8 mouse cellular contexts compared by ENCODE assay signal in the genomic region with DNA sequence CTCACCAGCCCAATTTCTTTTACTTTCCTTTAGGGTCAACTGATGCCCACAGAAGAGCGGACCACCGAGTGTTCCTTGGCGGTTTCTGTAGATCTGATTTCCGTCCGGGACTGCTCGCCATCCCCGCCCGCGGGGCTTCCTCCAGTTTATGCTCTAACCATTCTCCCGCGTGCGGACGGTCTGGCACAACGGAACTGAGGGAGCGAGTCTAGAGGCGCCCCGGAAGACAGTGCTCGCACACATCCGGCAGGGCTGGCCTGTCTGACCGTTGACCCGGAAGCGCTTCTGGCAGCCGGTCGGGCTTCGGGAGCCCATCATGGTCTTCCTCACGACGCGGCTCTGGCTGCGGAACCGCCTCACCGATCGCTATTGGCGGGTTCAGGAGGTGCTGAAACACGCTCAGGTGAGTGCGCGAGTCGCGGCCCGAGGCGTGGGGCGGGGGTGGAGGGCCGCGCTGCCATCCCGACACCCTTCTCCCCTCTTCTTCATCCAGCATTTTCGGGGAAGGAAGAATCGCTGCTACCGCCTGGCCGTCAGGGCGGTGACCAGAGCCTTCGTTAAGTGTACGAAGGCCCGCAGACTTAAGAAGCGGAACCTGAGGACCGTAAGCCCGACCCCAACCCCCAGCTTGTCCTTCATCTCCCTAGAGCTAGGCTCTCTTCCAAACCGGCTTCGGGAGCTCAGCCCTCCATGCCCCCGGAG. TPM values are rescaled to one million over a fixed set of nuclear protein-coding genes. Genes with fewer than 3 reads are reported as not detected.
DNase-seq lines count a peak whose midpoint lies in the region; ATAC-seq and TF ChIP-seq lines count a peak whose summit lies in the region.

No protein-coding gene starts in this region.

- H3K9me3 ChIP-seq in E14TG2a.4 (ENCODE audit: low read length): no peaks in the 10 kb centered on the region
- no peaks in the 10 kb centered on the region for H3K9me3 ChIP-seq in forebrain, embryonic 13.5 days (replicated peaks)
- H3K9me3 ChIP-seq in neural tube, embryonic 15.5 days (replicated peaks): no peaks in the 10 kb centered on the region

- intact Hi-C loops in heart, postnatal 14 days (cut with DNase I): loop anchor here (5.0 kb wide), 1 partner anchor 36 kb away; no protein-coding TSS in a partner anchor

- peak overlapping the region; percentile 98 for H3K4me3 ChIP-seq in E14TG2a.4 (replicated peaks; ENCODE audit: low read length)
- peak overlapping the region; percentile 89 for H3K4me3 ChIP-seq in forebrain, embryonic 13.5 days
- peak overlapping the region; percentile 92 for H3K4me3 ChIP-seq in neural tube, embryonic 15.5 days (replicated peaks)

- H3K27me3 ChIP-seq in E14TG2a.4 (ENCODE audit: insufficient read depth, low read length): no peaks in the 10 kb centered on the region
- H3K27me3 ChIP-seq in forebrain, embryonic 13.5 days: no peaks in the 10 kb centered on the region
- H3K27me3 ChIP-seq in neural tube, embryonic 15.5 days (replicated peaks): no peaks in the 10 kb centered on the region

- WGBS in forebrain, embryonic 13.5 days: under 1% methylated on average over 58 of the region's 58 CpGs
- WGBS in neural tube, embryonic 15.5 days: under 1% methylated on average over 58 of the region's 58 CpGs

- H3K4me2 ChIP-seq in forebrain, embryonic 13.5 days: peak overlapping the region; percentile 88
- peak overlapping the region; percentile 84 for H3K4me2 ChIP-seq in neural tube, embryonic 15.5 days

- peaks cover 43% of the 10 kb centered on the region for H3K36me3 ChIP-seq in E14TG2a.4 (ENCODE audit: insufficient read depth, low read length)
- peaks cover 20% of the 10 kb centered on the region for H3K36me3 ChIP-seq in forebrain, embryonic 13.5 days (ENCODE audit: poor library complexity, severe bottlenecking)
- peaks cover 27% of the 10 kb centered on the region for H3K36me3 ChIP-seq in neural tube, embryonic 15.5 days

- TF ChIP-seq CTCF in E14TG2a.4 (conservative IDR thresholded peaks at IDR 0.05; ENCODE audit: low read length): no peak

- peak overlapping the region; percentile 42; the same call in 1 of the 2 replicates for H3K27ac ChIP-seq in forebrain, embryonic 13.5 days
- peak overlapping the region; percentile 76 for H3K27ac ChIP-seq in neural tube, embryonic 15.5 days (replicated peaks)

- DNase-seq in c-Kit-positive CD71-positive TER-119-positive erythroid progenitor cells, embryonic 14.5 days (ENCODE audit: low spot score): peak; percentile 96
- DNase-seq in heart, postnatal 14 days: peak; percentile 97 to 99
- DNase-seq in layer of hippocampus, adult 11-12 months (ENCODE audit: low spot score): peak; percentile 95
- DNase-seq in lung, adult 18-20 months: peak; percentile 94 to 95
- DNase-seq in testis, postnatal 14 days (ENCODE audit: low spot score): peak; percentile 94

- ATAC-seq in forebrain, embryonic 13.5 days: peak; percentile 99
- peak; percentile 98 for ATAC-seq in neural tube, embryonic 15.5 days (ENCODE audit: low FRiP score)

- peak overlapping the region; percentile 87 for H3K9ac ChIP-seq in forebrain, embryonic 13.5 days
- H3K9ac ChIP-seq in neural tube, embryonic 15.5 days (replicated peaks): peak overlapping the region; percentile 82

- peaks cover 22% of the 10 kb centered on the region for H3K4me1 ChIP-seq in E14TG2a.4 (replicated peaks; ENCODE audit: low read depth, low read length)
- H3K4me1 ChIP-seq in forebrain, embryonic 13.5 days: peaks cover 23% of the 10 kb centered on the region
- H3K4me1 ChIP-seq in neural tube, embryonic 15.5 days: peaks cover 24% of the 10 kb centered on the region

RNA-seq across cellular contexts. Expression of a gene that starts 0.8 kb away (rescaled TPM):
- 251 and 266 TPM in 2 replicates for polyA plus RNA-seq in forebrain, embryonic 13.5 days (2015; fragmentation: Nextera tagmentation; extraction: Ambion mirVana)
- total RNA-seq in heart, postnatal 14 days (2021): 10 to 100 TPM; 72.4 to 72.5 TPM
- polyA plus RNA-seq in neural tube, embryonic 15.5 days (2015; fragmentation: Nextera tagmentation; extraction: Ambion mirVana): 259 and 285 TPM in 2 replicates

RNA-seq across cellular contexts. Expression of a gene that starts 8.8 kb away (rescaled TPM):
- polyA plus RNA-seq in forebrain, embryonic 13.5 days (2015; fragmentation: Nextera tagmentation; extraction: Ambion mirVana): 166 and 179 TPM in 2 replicates
- 10 to 100 TPM; 49.1 to 55.8 TPM for total RNA-seq in heart, postnatal 14 days (2021)
- polyA plus RNA-seq in neural tube, embryonic 15.5 days (2015; fragmentation: Nextera tagmentation; extraction: Ambion mirVana): 137 and 139 TPM in 2 replicates

RNA-seq across cellular contexts. Expression of a gene that starts 13.3 kb away (rescaled TPM):
- 0.18 TPM in 1 of 2 replicates, not detected in the other for polyA plus RNA-seq in forebrain, embryonic 13.5 days (2015; fragmentation: Nextera tagmentation; extraction: Ambion mirVana)
- total RNA-seq in heart, postnatal 14 days (2021): not detected
- polyA plus RNA-seq in neural tube, embryonic 15.5 days (2015; fragmentation: Nextera tagmentation; extraction: Ambion mirVana): 0.27 TPM in 1 of 2 replicates, not detected in the other

RNA-seq across cellular contexts. Expression of a gene that starts 17.8 kb away (rescaled TPM):
- 0.20 and 0.45 TPM in 2 replicates for polyA plus RNA-seq in forebrain, embryonic 13.5 days (2015; fragmentation: Nextera tagmentation; extraction: Ambion mirVana)
- 1 to 10 TPM; 1.2 TPM for total RNA-seq in heart, postnatal 14 days (2021)
- 0.78 and 1.2 TPM in 2 replicates for polyA plus RNA-seq in neural tube, embryonic 15.5 days (2015; fragmentation: Nextera tagmentation; extraction: Ambion mirVana)

RNA-seq across cellular contexts. Expression of a gene that starts 27.6 kb away (rescaled TPM):
- polyA plus RNA-seq in forebrain, embryonic 13.5 days (2015; fragmentation: Nextera tagmentation; extraction: Ambion mirVana): 147 and 151 TPM in 2 replicates
- 10 to 100 TPM; 96.4 to 97.5 TPM for total RNA-seq in heart, postnatal 14 days (2021)
- polyA plus RNA-seq in neural tube, embryonic 15.5 days (2015; fragmentation: Nextera tagmentation; extraction: Ambion mirVana): 147 and 152 TPM in 2 replicates

Comparison
In these comparisons a context has a peak if more than half of its experiments do, and no peak if none do; other contexts are left out.
1. Peak in every context shown above with its lines: DNase-seq, ATAC-seq, H3K4me3 ChIP-seq and H3K27ac ChIP-seq.